Mouse (Mus musculus) activated CD4-positive, CD25-positive, alpha-beta regulatory T cell (primary cell): ENCODE measurements around the gene Gm21936. TPM values are rescaled to one million over a fixed set of nuclear protein-coding genes. Genes with fewer than 3 reads are reported as not detected.

ENCODE experiments used
- polyA plus RNA-seq, 2 experiments: library from polyadenylated mRNA; unstranded; fragments of 100-300 nt; shearing (Covaris generic); gene quantifications; one replicate each; pipeline ENCODE4 v1.2.1; 2017

Gm21936 gene
- under 1 TPM in 1 of 2 experiments, not detected in 1; 0.48 TPM for polyA plus RNA-seq

DNA sequence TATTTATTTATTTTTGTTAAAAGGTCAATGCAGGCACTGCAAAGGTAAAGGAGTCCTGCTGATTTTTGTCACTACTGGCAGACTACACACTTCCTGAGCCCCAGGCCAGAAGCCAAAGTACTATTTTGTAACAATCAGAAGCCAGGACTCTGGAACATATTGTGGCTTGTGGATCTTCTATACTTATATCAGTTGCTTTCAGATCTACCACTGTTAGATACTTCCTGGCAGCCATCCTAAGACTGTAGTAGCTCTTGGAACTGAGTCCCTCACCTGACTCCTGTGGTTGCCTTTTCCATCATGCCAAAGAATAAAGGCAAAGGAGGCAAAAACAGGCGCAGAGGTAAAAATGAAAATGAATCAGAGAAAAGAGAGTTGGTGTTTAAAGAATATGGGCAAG is at the start of gene Gm21936:
TSS of gene Gm21936 (plus strand) at position 301 of the 400 bp plus-strand sequence.

DNA sequence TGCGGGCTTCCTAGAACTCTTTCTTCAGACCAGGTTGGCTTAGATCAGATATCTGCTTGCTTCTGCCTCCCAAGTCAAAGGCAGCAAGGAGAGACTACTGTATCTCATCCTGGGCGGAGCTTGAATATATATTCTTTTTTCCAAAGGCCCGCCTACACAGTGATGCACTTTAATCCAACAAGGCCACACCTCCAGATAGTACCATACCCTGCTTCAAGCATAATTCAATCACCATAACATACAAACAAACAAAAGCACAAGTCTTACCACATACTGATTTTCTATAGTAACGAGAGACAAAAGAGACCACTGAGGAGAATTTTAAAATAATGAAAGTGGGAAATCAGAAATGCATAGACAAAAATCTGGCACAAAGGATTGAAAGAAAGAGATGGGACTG is 19.7 kb upstream of the Gm21936 start, which contains the start of gene Gm21319:
TSS of gene Gm21319 (minus strand) at position 101 of the 400 bp plus-strand sequence.

DNA sequence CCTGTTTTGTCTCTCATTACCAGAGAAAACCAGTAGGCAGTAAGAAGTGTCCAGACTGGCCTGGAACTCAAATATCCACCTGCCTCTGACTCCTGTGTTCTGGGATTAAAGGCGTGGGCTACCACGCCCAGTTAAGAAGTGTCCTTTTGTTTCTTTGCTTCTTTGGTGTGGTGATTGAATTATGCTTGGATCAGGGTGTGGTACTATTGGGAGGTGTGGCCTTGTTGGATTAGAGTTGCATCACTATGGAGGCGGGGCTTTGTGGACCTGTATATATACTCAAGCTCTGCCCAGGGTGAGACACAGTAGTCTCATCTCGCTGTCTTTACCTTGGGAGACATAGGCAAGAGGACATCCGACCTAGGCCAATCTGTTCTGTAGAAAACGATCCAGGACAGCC is 21.0 kb downstream of the Gm21936 start, which contains the start of gene BB287469:
TSS of gene BB287469 (plus strand) at position 301 of the 400 bp plus-strand sequence.

DNA sequence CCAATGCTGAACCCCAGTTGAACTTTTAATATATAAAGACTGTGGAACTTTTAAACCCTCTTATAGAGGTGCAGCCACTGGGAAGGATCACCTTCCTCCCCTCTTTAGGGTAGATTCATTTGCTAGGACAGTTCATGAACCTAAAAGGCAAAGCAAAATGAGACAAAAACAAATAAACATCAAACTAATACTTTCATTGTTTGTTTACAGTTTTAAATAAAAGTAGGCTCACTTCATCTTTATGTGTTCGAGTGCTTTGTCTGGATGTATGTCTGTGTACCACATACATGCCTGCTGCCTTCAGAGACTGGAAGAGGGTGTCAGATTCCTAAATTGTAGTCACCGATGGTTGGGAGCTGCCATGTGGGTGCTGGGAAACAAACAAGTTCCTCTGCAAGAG is 46.9 kb downstream of the Gm21936 start, which contains the start of gene Gm2001:
TSS of gene Gm2001 (minus strand) at position 101 of the 400 bp plus-strand sequence.

Other genes starting within 250 kb of the Gm21936 start
- not detected for gene Oog1, start 192.8 kb upstream of the Gm21936 start, polyA plus RNA-seq
- gene Gm4027, start 176.6 kb upstream of the Gm21936 start, polyA plus RNA-seq, result under 1 TPM in 1 of 2 experiments, not detected in 1; 0.32 TPM
- gene Gm16381, start 150.9 kb upstream of the Gm21936 start, polyA plus RNA-seq, result not detected
- gene Gm21319, start 19.8 kb upstream of the Gm21936 start, polyA plus RNA-seq, result under 1 TPM in 1 of 2 experiments, not detected in 1; 0.10 TPM
- gene BB287469, start 21.1 kb downstream of the Gm21936 start, polyA plus RNA-seq, result not detected
- not detected for gene Gm2001, start 46.8 kb downstream of the Gm21936 start, polyA plus RNA-seq
- not detected for gene Gm2016, start 78.6 kb downstream of the Gm21936 start, polyA plus RNA-seq
- not detected for gene Gm2022, start 99.9 kb downstream of the Gm21936 start, polyA plus RNA-seq
- not detected for gene Gm2035, start 124.3 kb downstream of the Gm21936 start, polyA plus RNA-seq
- gene Gm2042, start 158.6 kb downstream of the Gm21936 start, polyA plus RNA-seq, result not detected
- gene Gm2075, start 216.3 kb downstream of the Gm21936 start, polyA plus RNA-seq, result not detected
- gene Gm6803, start 223.3 kb downstream of the Gm21936 start, polyA plus RNA-seq, result not detected
- not detected for gene Gm2056, start 231.5 kb downstream of the Gm21936 start, polyA plus RNA-seq